Mouse (Mus musculus): Measurements from ENCODE around the gene Nudc. TPM values are rescaled to one million over a fixed set of nuclear protein-coding genes. Genes with fewer than 3 reads are reported as not detected.

Gene Nudc
- polyA plus RNA-seq, 1 experiment, result 28.6 TPM

DNA sequence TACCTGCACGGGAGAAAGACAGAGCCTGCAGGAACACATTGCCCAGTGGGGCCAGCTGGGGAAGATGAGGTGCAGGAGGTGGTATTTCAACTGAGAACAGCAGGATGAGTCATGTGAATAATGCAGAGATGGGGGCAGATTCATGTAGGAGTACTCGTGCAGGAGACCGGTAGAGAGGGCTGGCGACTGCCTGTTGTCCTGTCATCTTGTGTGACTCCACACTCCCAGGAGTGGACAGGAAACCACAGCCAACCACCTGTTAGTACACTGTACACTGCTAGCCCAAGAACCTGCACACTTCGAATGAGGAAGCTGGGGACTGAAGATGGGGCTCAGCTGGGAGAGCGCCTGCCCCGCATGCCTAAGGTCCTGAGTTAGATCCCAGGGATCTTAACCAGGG, 44.3 kb downstream of the Nudc start:
- TF ChIP-seq POLR2A (IDR thresholded peaks at IDR 0.05; ENCODE audit: low read depth, low read length) (no peak), CTCF (IDR thresholded peaks at IDR 0.05; ENCODE audit: extremely low read depth, insufficient read depth, insufficient read length, insufficient replicate concordance) (no peak)
- Histone ChIP-seq H3K27me3 (ENCODE audit: control insufficient read depth, insufficient read depth, low read length) (peaks cover 17% of the 10 kb centered on the region), H3K4me1 (ENCODE audit: control insufficient read depth, insufficient read depth, insufficient read length) (peaks cover 5% of the 10 kb centered on the region), H3K27ac (ENCODE audit: insufficient read depth, low read length) (no peak overlapping the region), H3K4me3 (ENCODE audit: extremely low read depth, insufficient read depth, insufficient read length) (no peak overlapping the region), H3K36me3 (ENCODE audit: control insufficient read depth, insufficient read depth, low read length) (no peaks in the 10 kb centered on the region)
- no peak for DNase-seq (ENCODE audit: low read depth in 1 of 2, low spot score in 2 of 2)
- WGBS, result 14% methylated on average over 7 of the region's 7 CpGs

DNA sequence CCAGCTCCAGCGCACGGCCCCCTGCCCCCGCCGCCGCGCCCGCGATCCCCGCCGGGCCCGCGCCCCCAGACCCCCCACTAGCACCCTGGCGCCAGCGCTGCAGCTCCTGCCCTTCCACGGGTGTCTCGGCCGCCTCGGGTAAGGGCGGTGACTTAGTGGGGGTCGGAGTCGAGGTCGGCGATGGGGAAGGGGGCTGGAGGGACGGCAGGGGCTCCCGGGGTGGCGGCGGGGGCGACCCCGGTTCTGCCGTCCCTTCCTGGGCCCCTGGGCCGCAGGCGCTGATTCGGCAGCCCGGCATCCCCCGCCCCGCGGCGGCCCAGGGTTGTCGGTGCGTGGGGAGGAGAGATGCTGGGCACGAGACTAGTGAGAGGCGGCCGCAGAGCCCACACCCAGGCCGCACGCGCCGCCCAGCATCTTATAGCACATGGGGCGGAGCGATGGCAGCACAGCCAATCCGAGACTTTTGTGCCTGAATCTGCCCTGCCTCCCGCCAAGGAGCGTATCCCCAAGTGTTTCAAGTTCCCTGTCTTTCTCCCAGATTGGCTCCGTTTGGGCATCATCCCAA, 47.6 kb downstream of the Nudc start, which contains the start of gene Trnp1:
Gene Trnp1, minus strand, starts transcription at position 391 of the 565 bp plus-strand sequence.
- no peak for TF ChIP-seq CTCF (IDR thresholded peaks at IDR 0.05; ENCODE audit: extremely low read depth, insufficient read depth, insufficient read length, insufficient replicate concordance)
- TF ChIP-seq POLR2A (IDR thresholded peaks at IDR 0.05; ENCODE audit: low read depth, low read length), result no peak
- H3K4me1 ChIP-seq (ENCODE audit: control insufficient read depth, insufficient read depth, insufficient read length), result peaks cover 5% of the 10 kb centered on the region
- no peak within 1 kb of the TSS for H3K27ac ChIP-seq (ENCODE audit: insufficient read depth, low read length)
- DNase-seq (ENCODE audit: low read depth in 1 of 2, low spot score in 2 of 2), result peak; percentile 30 to 43
- no peaks in the 10 kb centered on the region for H3K36me3 ChIP-seq (ENCODE audit: control insufficient read depth, insufficient read depth, low read length)
- WGBS, result 1% methylated on average over 49 of the region's 53 CpGs
- peak within 1 kb of the TSS; percentile 41; the same call in 1 of the 2 replicates for H3K4me3 ChIP-seq (ENCODE audit: extremely low read depth, insufficient read depth, insufficient read length)
- peaks cover 17% of the 10 kb centered on the region for H3K27me3 ChIP-seq (ENCODE audit: control insufficient read depth, insufficient read depth, low read length)

DNA sequence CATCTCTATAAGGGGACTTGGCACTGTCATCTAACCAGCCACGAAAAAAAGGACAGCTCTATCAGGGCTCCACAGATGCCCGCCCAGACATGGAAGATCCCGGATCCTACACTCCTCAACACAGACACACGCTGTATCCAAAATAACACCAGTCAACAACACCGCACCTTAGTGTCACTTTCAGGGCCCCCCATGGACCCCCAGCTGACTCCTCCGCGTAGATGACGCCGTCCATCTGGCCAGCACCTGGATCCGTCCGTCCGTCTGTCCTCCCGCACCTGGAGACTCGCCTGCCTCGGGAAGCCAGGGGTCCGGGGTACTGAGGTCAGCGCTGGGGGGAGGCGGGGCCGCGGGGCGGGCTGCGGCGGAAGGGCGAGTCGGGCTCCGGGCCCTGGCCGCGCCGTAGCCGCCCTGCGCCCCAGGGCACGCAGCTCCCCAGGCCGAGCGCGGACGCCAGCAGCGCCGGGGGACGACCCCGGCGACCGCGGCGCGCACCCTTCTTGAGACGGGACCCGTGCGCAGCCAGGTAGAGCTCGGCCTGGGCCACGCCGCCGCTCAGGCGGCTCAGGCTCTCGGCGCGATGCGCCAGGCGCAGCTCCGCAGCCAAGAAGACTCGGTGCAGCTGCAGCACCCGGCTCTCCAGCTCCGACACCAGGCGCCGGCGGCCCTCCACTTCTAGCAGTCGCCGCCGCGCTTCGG, 48.2 kb downstream of the Nudc start:
- 5% methylated on average over 62 of the region's 70 CpGs for WGBS
- Histone ChIP-seq H3K27me3 (ENCODE audit: control insufficient read depth, insufficient read depth, low read length) (peaks cover 17% of the 10 kb centered on the region), H3K27ac (ENCODE audit: insufficient read depth, low read length) (no peak overlapping the region), H3K36me3 (ENCODE audit: control insufficient read depth, insufficient read depth, low read length) (no peaks in the 10 kb centered on the region), H3K4me3 (ENCODE audit: extremely low read depth, insufficient read depth, insufficient read length) (peak overlapping the region; percentile 41; the same call in 1 of the 2 replicates), H3K4me1 (ENCODE audit: control insufficient read depth, insufficient read depth, insufficient read length) (peaks cover 5% of the 10 kb centered on the region)
- TF ChIP-seq POLR2A (IDR thresholded peaks at IDR 0.05; ENCODE audit: low read depth, low read length) (no peak), CTCF (IDR thresholded peaks at IDR 0.05; ENCODE audit: extremely low read depth, insufficient read depth, insufficient read length, insufficient replicate concordance) (no peak)
- no peak for DNase-seq (ENCODE audit: low read depth in 1 of 2, low spot score in 2 of 2)

DNA sequence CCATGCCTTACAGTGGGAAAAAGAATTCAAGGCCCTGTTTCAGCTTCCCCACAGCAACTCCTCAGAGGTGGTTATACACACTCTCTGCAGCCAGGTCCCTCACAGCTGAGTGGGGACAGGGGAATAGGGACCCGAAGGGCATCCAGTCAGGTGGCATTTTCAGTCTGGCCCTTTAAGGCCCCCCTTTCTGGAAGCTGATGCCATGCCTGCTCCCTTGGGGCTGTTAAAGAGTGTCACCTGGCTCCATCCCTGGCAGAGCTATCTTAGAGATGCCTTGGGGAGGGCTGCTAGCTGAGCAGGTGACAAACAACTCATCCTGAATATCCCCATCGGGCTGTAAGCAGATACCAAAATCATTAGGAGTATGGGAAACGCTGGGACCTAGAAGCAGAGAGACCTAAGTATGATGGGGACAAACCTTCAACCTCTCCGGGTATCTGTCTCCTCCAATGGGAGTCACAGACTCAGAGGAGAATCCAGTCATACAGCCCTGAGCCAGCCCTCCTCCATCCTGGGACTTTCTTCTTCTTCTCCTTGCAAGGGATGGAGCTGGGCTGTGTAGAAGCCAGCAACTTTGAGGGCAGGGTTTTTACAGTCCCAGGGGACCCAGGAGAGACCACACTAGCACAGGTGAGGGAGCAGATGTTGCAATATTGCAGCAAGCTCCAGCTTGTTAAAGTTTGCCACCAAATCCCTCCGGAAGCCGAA, 48.9 kb downstream of the Nudc start:
- no peak for TF ChIP-seq CTCF (IDR thresholded peaks at IDR 0.05; ENCODE audit: extremely low read depth, insufficient read depth, insufficient read length, insufficient replicate concordance)
- TF ChIP-seq POLR2A (IDR thresholded peaks at IDR 0.05; ENCODE audit: low read depth, low read length), result no peak
- H3K36me3 ChIP-seq (ENCODE audit: control insufficient read depth, insufficient read depth, low read length), result no peaks in the 10 kb centered on the region
- H3K27me3 ChIP-seq (ENCODE audit: control insufficient read depth, insufficient read depth, low read length), result peaks cover 17% of the 10 kb centered on the region
- 32% methylated on average over 6 of the region's 6 CpGs for WGBS
- no peak overlapping the region for H3K27ac ChIP-seq (ENCODE audit: insufficient read depth, low read length)
- peaks cover 5% of the 10 kb centered on the region for H3K4me1 ChIP-seq (ENCODE audit: control insufficient read depth, insufficient read depth, insufficient read length)
- H3K4me3 ChIP-seq (ENCODE audit: extremely low read depth, insufficient read depth, insufficient read length), result no peak overlapping the region
- no peak for DNase-seq (ENCODE audit: low read depth in 1 of 2, low spot score in 2 of 2)

DNA sequence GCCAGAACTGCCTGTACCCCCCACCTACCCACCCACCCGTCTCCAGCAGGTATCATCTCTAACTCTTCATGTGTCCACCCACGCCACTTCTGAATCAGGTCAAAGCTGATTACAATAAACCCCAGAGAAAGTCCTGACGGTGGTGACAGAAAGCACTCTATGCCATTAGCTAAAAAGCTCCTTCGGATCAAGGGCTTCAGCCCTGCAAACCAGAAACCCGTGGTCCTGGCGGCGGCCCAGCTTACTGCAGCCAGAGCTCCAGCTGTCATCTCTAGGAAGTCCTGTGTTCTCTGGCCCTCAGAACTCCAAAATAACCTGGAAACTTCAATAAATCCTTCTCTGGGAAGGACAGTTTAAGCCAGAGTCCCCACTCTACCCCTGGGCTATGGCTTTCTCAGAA, 50.1 kb downstream of the Nudc start:
- H3K27me3 ChIP-seq (ENCODE audit: control insufficient read depth, insufficient read depth, low read length), result peaks cover 17% of the 10 kb centered on the region
- no peak overlapping the region for H3K27ac ChIP-seq (ENCODE audit: insufficient read depth, low read length)
- no peak for TF ChIP-seq CTCF (IDR thresholded peaks at IDR 0.05; ENCODE audit: extremely low read depth, insufficient read depth, insufficient read length, insufficient replicate concordance)
- TF ChIP-seq POLR2A (IDR thresholded peaks at IDR 0.05; ENCODE audit: low read depth, low read length), result no peak
- DNase-seq (ENCODE audit: low read depth in 1 of 2, low spot score in 2 of 2), result no peak
- no peak overlapping the region for H3K4me3 ChIP-seq (ENCODE audit: extremely low read depth, insufficient read depth, insufficient read length)
- peaks cover 5% of the 10 kb centered on the region for H3K4me1 ChIP-seq (ENCODE audit: control insufficient read depth, insufficient read depth, insufficient read length)
- no peaks in the 10 kb centered on the region for H3K36me3 ChIP-seq (ENCODE audit: control insufficient read depth, insufficient read depth, low read length)
- WGBS, result 43% methylated on average over 7 of the region's 7 CpGs

DNA sequence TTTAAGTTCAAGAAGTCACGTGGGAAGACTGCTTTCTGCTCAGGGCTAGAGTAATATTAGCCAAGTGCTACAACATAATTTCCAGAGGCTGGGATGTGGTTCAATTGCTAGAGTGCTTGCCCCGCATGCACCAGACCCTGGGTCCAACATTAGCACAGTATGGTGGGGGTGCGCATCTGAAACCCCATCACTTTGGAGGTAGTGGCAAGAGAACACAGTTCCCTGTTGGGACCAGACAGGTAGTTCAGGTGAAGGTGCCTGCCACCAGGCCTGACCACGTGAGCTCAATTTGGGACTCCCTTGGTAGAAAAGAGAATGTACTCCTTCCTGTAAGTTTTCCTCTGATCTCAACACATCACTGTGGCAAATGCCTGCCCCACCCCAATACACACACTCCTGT, 50.9 kb downstream of the Nudc start:
- WGBS, result 61% methylated on average over 4 of the region's 4 CpGs
- no peak for TF ChIP-seq POLR2A (IDR thresholded peaks at IDR 0.05; ENCODE audit: low read depth, low read length)
- TF ChIP-seq CTCF (IDR thresholded peaks at IDR 0.05; ENCODE audit: extremely low read depth, insufficient read depth, insufficient read length, insufficient replicate concordance), result no peak
- peaks cover 17% of the 10 kb centered on the region for H3K27me3 ChIP-seq (ENCODE audit: control insufficient read depth, insufficient read depth, low read length)
- DNase-seq (ENCODE audit: low read depth in 1 of 2, low spot score in 2 of 2), result no peak
- H3K4me3 ChIP-seq (ENCODE audit: extremely low read depth, insufficient read depth, insufficient read length), result no peak overlapping the region
- no peak overlapping the region for H3K27ac ChIP-seq (ENCODE audit: insufficient read depth, low read length)
- H3K4me1 ChIP-seq (ENCODE audit: control insufficient read depth, insufficient read depth, insufficient read length), result peaks cover 5% of the 10 kb centered on the region
- H3K36me3 ChIP-seq (ENCODE audit: control insufficient read depth, insufficient read depth, low read length), result no peaks in the 10 kb centered on the region
